Mouse (Mus musculus): ENCODE results near the gene Cdc14a. TPM values are rescaled to one million over a fixed set of nuclear protein-coding genes. Genes with fewer than 3 reads are reported as not detected.

Gene Cdc14a
- total and polyA plus RNA-seq, 2 experiments from 2014 or later, result 3.1 to 4.1 TPM

GRCm38 (mm10) chr3:116242685-116243084 lies 181.1 kb downstream of the Cdc14a start:
- H3K36me3 ChIP-seq (ENCODE audit: insufficient read depth), result no peaks in the 10 kb centered on the region
- DNase-seq, result peak; percentile 40
- no peak overlapping the region for H3K27ac ChIP-seq (ENCODE audit: low read depth, low read length)
- H3K4me3 ChIP-seq (ENCODE audit: low read depth, low read length), result no peak overlapping the region
- H3K4me1 ChIP-seq (ENCODE audit: insufficient read depth), result no peaks in the 10 kb centered on the region
- H3K9ac ChIP-seq, result no peak overlapping the region
- peak; percentile 65 for ATAC-seq
- no peaks in the 10 kb centered on the region for H3K27me3 ChIP-seq (ENCODE audit: insufficient read depth, low read length)
- TF ChIP-seq CTCF (IDR thresholded peaks at IDR 0.05; ENCODE audit: low read depth), result no peak
- H3K4me2 ChIP-seq (ENCODE audit: low read depth), result no peak overlapping the region
- WGBS, result 50% methylated on average over 9 of the region's 9 CpGs
- no peaks in the 10 kb centered on the region for H3K9me3 ChIP-seq (ENCODE audit: low read length)

- 92% methylated on average over 5 of the region's 5 CpGs for WGBS
- ATAC-seq, result no peak
- no peaks in the 10 kb centered on the region for H3K9me3 ChIP-seq (ENCODE audit: low read length)
- no peak overlapping the region for H3K4me2 ChIP-seq (ENCODE audit: low read depth)
- no peaks in the 10 kb centered on the region for H3K36me3 ChIP-seq (ENCODE audit: insufficient read depth)
- H3K4me1 ChIP-seq (ENCODE audit: insufficient read depth), result no peaks in the 10 kb centered on the region
- no peak overlapping the region for H3K4me3 ChIP-seq (ENCODE audit: low read depth, low read length)
- H3K9ac ChIP-seq, result no peak overlapping the region
- TF ChIP-seq CTCF (IDR thresholded peaks at IDR 0.05; ENCODE audit: low read depth), result 0 out of 2 replicates have a peak, but pooled peaks have one; percentile 19
- H3K27me3 ChIP-seq (ENCODE audit: insufficient read depth, low read length), result no peaks in the 10 kb centered on the region
- no peak for DNase-seq
- H3K27ac ChIP-seq (ENCODE audit: low read depth, low read length), result no peak overlapping the region
These were observed 186.3 kb downstream of the Cdc14a start for GRCm38 (mm10) chr3:116237527-116237926.

GRCm38 (mm10) chr3:116236856-116237255 lies 187.0 kb downstream of the Cdc14a start:
- H3K27me3 ChIP-seq (ENCODE audit: insufficient read depth, low read length), result no peaks in the 10 kb centered on the region
- no peak overlapping the region for H3K4me3 ChIP-seq (ENCODE audit: low read depth, low read length)
- ATAC-seq (no peak), DNase-seq (no peak)
- no peak overlapping the region for H3K9ac ChIP-seq
- H3K4me1 ChIP-seq (ENCODE audit: insufficient read depth), result no peaks in the 10 kb centered on the region
- no peak overlapping the region for H3K4me2 ChIP-seq (ENCODE audit: low read depth)
- no peak overlapping the region for H3K27ac ChIP-seq (ENCODE audit: low read depth, low read length)
- H3K36me3 ChIP-seq (ENCODE audit: insufficient read depth), result no peaks in the 10 kb centered on the region
- no peaks in the 10 kb centered on the region for H3K9me3 ChIP-seq (ENCODE audit: low read length)
- TF ChIP-seq CTCF (IDR thresholded peaks at IDR 0.05; ENCODE audit: low read depth), result no peak
- 83% methylated on average over 4 of the region's 4 CpGs for WGBS

- Histone ChIP-seq H3K27me3 (ENCODE audit: insufficient read depth, low read length) (no peaks in the 10 kb centered on the region; the same call in 1 of the 2 replicates), H3K4me3 (ENCODE audit: low read depth, low read length) (no peak overlapping the region), H3K36me3 (ENCODE audit: insufficient read depth) (no peaks in the 10 kb centered on the region), H3K27ac (ENCODE audit: low read depth, low read length) (no peak overlapping the region), H3K9me3 (ENCODE audit: low read length) (no peaks in the 10 kb centered on the region), H3K9ac (no peak overlapping the region), H3K4me1 (ENCODE audit: insufficient read depth) (no peaks in the 10 kb centered on the region), H3K4me2 (ENCODE audit: low read depth) (no peak overlapping the region)
- no peak for TF ChIP-seq CTCF (IDR thresholded peaks at IDR 0.05; ENCODE audit: low read depth)
- WGBS, result 83% methylated on average over 3 of the region's 3 CpGs
- ATAC-seq (no peak), DNase-seq (no peak)
These were observed 190.3 kb downstream of the Cdc14a start for GRCm38 (mm10) chr3:116233515-116233914.

GRCm38 (mm10) chr3:116232763-116233162 lies 191.1 kb downstream of the Cdc14a start:
- DNase-seq (no peak), ATAC-seq (no peak)
- 85% methylated on average over 5 of the region's 5 CpGs for WGBS
- H3K4me3 ChIP-seq (ENCODE audit: low read depth, low read length), result no peak overlapping the region
- H3K36me3 ChIP-seq (ENCODE audit: insufficient read depth), result no peaks in the 10 kb centered on the region
- no peak for TF ChIP-seq CTCF (IDR thresholded peaks at IDR 0.05; ENCODE audit: low read depth)
- no peak overlapping the region for H3K27ac ChIP-seq (ENCODE audit: low read depth, low read length)
- H3K27me3 ChIP-seq (ENCODE audit: insufficient read depth, low read length), result no peaks in the 10 kb centered on the region; the same call in 1 of the 2 replicates
- H3K4me2 ChIP-seq (ENCODE audit: low read depth), result no peak overlapping the region
- H3K4me1 ChIP-seq (ENCODE audit: insufficient read depth), result no peaks in the 10 kb centered on the region
- no peaks in the 10 kb centered on the region for H3K9me3 ChIP-seq (ENCODE audit: low read length)
- H3K9ac ChIP-seq, result no peak overlapping the region

- 79% methylated on average over 4 of the region's 4 CpGs for WGBS
- H3K27me3 ChIP-seq (ENCODE audit: insufficient read depth, low read length), result no peaks in the 10 kb centered on the region; the same call in 1 of the 2 replicates
- H3K4me3 ChIP-seq (ENCODE audit: low read depth, low read length), result no peak overlapping the region
- H3K4me2 ChIP-seq (ENCODE audit: low read depth), result no peak overlapping the region
- no peak for TF ChIP-seq CTCF (IDR thresholded peaks at IDR 0.05; ENCODE audit: low read depth)
- no peaks in the 10 kb centered on the region for H3K9me3 ChIP-seq (ENCODE audit: low read length)
- no peak overlapping the region for H3K27ac ChIP-seq (ENCODE audit: low read depth, low read length)
- no peaks in the 10 kb centered on the region for H3K36me3 ChIP-seq (ENCODE audit: insufficient read depth)
- no peaks in the 10 kb centered on the region for H3K4me1 ChIP-seq (ENCODE audit: insufficient read depth)
- H3K9ac ChIP-seq, result no peak overlapping the region
- ATAC-seq (no peak), DNase-seq (no peak)
These were observed 194.5 kb downstream of the Cdc14a start for GRCm38 (mm10) chr3:116229336-116229735.

- Histone ChIP-seq H3K9ac (no peak overlapping the region), H3K27me3 (ENCODE audit: insufficient read depth, low read length) (no peaks in the 10 kb centered on the region; the same call in 1 of the 2 replicates), H3K4me1 (ENCODE audit: insufficient read depth) (no peaks in the 10 kb centered on the region), H3K27ac (ENCODE audit: low read depth, low read length) (no peak overlapping the region), H3K9me3 (ENCODE audit: low read length) (no peaks in the 10 kb centered on the region), H3K4me2 (ENCODE audit: low read depth) (no peak overlapping the region), H3K36me3 (ENCODE audit: insufficient read depth) (no peaks in the 10 kb centered on the region), H3K4me3 (ENCODE audit: low read depth, low read length) (no peak overlapping the region)
- no peak for DNase-seq
- ATAC-seq, result peak; percentile 73
- no peak for TF ChIP-seq CTCF (IDR thresholded peaks at IDR 0.05; ENCODE audit: low read depth)
- 47% methylated on average over 11 of the region's 11 CpGs for WGBS
These were observed 195.2 kb downstream of the Cdc14a start for GRCm38 (mm10) chr3:116228360-116229245.

Measured in forebrain, postnatal 0 days (tissue).